In genomic region chr1:135544504-135545146, GRCm38 (mm10) we compare ENCODE assay signal across 7 mouse cellular contexts.
DNase-seq lines count a peak whose midpoint lies in the region; ATAC-seq lines count a peak whose summit lies in the region.

No protein-coding gene starts in this region.

- H3K9me3 ChIP-seq in hindbrain, embryonic 14.5 days (ENCODE audit: control insufficient read depth, low read length): no peaks in the 10 kb centered on the region

- peak; percentile 49; the same call in 1 of the 2 replicates for ATAC-seq in hindbrain, embryonic 14.5 days (ENCODE audit: low FRiP score)
- peak; percentile 76 for ATAC-seq in megakaryocyte-erythroid progenitor cell, adult 5-6 weeks (replicated peaks; ENCODE audit: low FRiP score, low TSS enrichment, poor library complexity, severe bottlenecking)

- no peaks in the 10 kb centered on the region for H3K36me3 ChIP-seq in hindbrain, embryonic 14.5 days (replicated peaks; ENCODE audit: control insufficient read depth, insufficient read depth)

- H3K4me2 ChIP-seq in hindbrain, embryonic 14.5 days (replicated peaks): no peak overlapping the region

- whole genome bisulfite sequencing in hindbrain, embryonic 14.5 days: 42% methylated on average over 16 of the region's 16 CpGs

- H3K27me3 ChIP-seq in hindbrain, embryonic 14.5 days (ENCODE audit: control insufficient read depth, insufficient read depth, low read length): no peaks in the 10 kb centered on the region

- no peak overlapping the region; the same call in 1 of the 2 replicates for H3K27ac ChIP-seq in hindbrain, embryonic 14.5 days

- no peak overlapping the region for H3K9ac ChIP-seq in hindbrain, embryonic 14.5 days

- DNase-seq in WW6 (ENCODE audit: low read depth, low spot score): peak; percentile 65
- DNase-seq in cerebellum, adult 9-10 months: peak; percentile 80
- peak; percentile 76 to 94 for DNase-seq in frontal cortex, adult 2 months (ENCODE audit: extremely low spot score in 1 of 2, low spot score in 1 of 2)
- peak; percentile 92 for DNase-seq in hindbrain, embryonic 14.5 days (ENCODE audit: low spot score)
- peak; percentile 87 to 90 for DNase-seq in left cerebral cortex, adult 18-20 months (ENCODE audit: low spot score in 2 of 2)
- peak; percentile 87 to 90 for DNase-seq in right cerebral cortex, postnatal 10 days (ENCODE audit: low spot score in 2 of 2)

- H3K4me1 ChIP-seq in hindbrain, embryonic 14.5 days (replicated peaks; ENCODE audit: control insufficient read depth, insufficient read depth, low read length): peaks cover 30% of the 10 kb centered on the region

- no peak overlapping the region for H3K4me3 ChIP-seq in hindbrain, embryonic 14.5 days (replicated peaks; ENCODE audit: low read length)
